Mouse (Mus musculus): ENCODE results near the gene Tekt2.

- TF ChIP-seq CTCF (IDR thresholded peaks at IDR 0.05; ENCODE audit: control insufficient read depth, insufficient read depth, low read length): no peak
- no peak for TF ChIP-seq POLR2A (IDR thresholded peaks at IDR 0.05; ENCODE audit: borderline replicate concordance, control insufficient read depth, low read depth, low read length)
Measured at GRCm38 (mm10) chr4:126311566-126312200, 13.8 kb downstream of the Tekt2 start.

Measured in bone marrow, adult 2 months (tissue).